Mouse (Mus musculus): ENCODE results near the gene Fgfr3.

Gene Fgfr3

DNA sequence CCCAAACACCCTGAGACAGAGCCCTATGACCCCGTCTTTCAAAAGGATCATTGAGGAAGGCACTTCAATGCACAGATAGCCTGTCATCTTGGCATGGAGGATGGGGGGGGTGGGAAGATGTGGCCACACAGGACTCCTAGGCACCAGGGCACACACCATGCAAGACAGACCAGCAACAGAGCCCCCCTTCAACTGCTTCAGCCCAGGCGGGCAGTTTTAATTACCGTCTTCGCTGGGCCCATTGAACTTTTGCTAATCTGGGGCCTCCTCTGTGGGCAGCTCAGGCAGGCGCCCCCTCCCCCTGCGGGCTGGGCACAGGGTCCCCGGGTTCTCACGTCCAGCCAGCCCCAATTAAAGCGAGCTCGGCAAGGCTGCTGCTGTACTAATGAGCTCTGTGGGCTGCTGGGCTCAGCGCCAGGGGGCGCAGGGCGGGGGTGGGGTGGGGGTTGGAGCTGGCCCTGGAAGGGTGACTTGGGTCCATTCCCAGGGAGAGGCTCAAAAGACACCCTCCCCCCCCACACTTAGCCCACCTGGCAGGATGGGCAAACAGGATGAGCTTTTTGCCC lies 23.4 kb upstream of the Fgfr3 start:
- peak; percentile 44 for DNase-seq (ENCODE audit: low spot score)

DNA sequence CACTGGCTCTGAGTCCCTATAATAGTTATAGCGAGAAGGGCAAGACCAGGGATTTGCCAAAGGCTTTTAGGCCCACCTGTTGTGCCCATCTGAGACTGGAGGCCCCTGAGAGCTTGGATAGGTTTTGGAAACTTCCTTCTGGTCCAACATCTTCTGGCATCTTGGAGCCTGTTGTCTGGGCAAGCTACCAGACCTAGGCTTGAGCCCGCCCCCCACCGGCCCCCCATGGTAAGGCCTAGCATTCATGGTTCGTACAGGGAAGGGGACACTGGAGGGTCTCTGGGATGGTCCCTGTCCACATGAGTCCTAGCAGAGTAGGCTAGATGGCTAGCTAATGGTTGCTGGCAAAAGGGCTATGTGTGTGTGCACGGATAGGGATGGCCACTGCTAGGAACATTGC lies 22.8 kb upstream of the Fgfr3 start:
- no peak for DNase-seq (ENCODE audit: low spot score)

DNA sequence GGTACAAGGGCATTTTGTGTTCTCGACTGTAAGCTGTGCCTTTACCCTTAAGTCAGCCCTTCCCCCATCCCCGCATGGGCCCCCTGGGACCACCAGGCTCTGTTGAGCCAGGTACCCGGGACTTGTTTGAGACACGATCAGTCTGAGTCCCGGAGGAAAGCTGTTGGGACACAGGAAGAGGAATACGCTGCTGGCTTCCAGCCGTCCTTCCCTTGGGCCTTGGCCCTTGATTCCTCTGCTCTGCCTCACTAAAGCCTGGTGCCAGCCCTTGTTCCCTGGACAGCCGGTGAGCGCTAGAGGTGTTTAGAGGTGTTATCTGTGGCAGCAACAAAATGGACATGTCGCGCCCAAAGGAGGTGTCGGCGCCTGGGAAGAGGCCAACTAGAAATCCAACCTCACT lies 21.5 kb upstream of the Fgfr3 start:
- no peak for DNase-seq (ENCODE audit: low spot score)

DNA sequence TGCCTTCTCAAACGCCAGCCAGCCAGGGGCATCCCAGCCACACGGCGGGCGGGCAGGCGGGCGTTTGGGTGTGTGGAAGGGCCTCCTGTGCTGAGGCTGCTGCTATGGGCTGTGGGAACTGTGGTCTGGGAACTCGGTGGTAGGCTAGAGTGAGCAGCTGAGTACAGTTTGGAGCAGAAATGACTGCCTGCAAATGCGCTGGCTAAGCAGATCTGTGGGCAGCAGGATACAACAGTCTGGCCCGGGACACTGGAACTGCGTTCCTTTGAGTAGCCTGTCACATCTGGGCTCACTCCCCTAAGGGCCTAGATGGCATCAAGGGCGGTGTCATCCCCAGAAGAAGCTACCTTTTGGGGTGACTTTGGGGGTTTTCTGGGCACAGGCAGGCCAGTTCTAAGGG lies 19.6 kb upstream of the Fgfr3 start:
- DNase-seq (ENCODE audit: low spot score): no peak

DNA sequence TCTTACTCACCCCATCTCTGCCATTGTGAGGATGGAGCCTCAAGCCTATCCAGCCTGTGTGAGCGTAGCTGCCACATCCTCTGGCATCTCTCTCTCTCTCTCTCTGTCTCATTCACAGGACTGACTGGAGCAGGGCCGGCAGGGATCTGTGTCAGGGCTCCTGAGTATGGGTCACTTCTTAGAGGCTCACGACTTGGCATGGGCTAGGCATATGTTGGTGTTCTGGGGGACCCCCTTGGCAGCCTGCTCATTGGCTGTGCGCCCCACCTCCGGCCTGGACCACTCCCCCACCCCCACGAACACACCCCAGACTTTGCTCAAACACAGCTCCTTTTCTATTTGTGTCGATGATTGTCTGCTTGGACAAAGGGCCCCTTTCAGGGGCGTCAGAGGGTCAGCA lies 17.5 kb upstream of the Fgfr3 start:
- DNase-seq (ENCODE audit: low spot score): no peak

DNA sequence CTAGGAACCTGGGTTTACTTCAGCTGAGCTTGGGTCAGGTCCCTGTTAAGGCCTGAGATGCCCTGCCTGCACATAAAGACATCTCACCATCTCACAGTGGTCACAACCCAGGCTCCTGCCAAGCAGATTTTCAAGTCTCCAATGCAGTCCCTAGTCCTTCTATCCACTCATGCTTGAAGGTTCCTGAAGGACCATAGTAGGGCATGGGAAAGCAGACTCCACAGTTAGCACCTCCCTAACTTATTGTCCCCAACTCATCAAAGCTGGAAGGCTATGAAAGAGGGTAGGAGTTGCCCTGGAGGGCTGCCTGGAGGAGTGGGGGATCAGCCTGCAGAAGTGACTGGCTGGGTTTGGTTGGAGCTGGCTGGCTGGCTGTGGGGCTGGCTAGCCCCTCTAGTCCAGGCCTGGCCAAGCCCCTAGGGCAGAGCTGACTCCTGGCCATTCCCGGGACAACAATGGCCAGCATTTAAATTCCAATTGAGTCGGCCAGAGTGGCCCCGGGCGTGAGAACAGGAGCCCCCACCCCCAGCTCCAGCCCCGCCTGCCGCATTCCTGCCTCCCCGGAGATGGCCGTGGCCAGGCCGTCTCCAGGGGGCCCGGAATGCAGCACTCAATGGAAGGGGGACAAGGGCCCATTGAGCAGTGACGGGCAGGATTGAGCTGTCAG lies 16.4 kb upstream of the Fgfr3 start:
- DNase-seq (ENCODE audit: low spot score): no peak

DNA sequence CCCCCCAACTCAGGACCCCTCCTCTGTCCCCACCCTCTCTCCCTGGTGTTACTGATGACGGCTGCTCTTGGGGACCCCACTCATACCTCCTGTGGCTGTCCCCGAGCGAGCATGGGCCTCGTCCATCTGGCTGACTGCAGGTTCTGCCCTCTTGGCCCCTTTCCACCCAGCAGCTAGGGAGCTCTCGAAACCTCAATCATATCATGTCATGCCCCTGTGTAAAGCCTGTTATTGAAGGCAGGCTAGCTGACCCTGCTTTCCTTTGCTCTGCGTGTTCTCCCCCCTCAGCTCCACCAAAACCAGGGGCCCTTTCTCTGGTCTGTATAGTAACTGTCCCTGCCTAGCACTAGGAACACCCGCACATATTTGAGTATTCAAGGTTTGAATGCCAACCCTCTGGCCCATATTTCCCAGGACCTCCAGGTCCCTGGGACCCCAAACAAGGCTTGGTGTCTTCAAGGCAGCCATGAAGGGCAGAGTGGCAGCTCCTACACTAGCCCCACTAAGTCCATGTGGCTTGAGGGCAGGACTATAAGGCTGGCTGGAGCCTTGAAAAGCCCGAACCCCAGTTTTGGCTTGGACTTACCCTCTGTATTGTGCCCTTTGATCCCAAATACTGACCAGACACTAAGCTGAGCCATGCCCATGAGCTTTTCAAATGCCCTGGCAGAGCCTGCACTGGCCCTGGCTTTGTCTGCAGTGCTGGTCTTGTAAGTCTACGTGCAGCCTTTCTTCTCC lies 15.7 kb upstream of the Fgfr3 start:
- no peak for DNase-seq (ENCODE audit: low spot score)

DNA sequence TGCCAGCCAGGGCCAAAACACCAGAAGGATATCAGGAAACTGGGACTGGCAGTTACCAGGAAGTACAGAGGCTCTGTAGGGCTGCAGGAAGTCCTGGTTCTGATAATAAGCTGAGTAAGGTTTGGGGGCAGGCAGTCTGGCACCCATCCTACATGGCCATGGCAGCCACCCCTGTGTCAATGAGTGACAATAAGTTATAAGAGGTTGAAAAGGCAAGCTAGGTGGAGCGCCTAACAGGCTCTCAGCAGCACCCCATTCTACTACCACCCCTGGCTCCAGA lies 15.2 kb upstream of the Fgfr3 start:
- no peak for DNase-seq (ENCODE audit: low spot score)

DNA sequence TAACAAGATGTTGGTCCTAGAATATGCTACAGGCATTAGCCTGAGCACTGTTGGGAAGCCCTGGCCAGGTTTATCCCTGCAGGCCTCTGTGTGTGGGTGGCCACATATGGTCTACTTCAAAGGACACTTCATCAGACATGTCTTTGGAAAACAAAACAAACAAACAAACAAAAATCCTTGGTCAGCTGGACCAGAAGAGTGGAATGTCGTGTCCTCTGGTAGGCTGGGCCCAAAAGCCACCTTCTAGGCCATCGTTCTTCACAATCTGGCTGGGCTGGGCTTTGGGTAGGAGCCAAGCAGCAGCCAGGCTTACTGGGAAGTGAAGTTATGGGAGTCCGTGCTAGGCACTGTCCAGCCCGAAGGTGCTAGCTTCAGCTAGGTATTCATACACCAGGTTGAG lies 14.3 kb upstream of the Fgfr3 start:
- no peak for DNase-seq (ENCODE audit: low spot score)

DNA sequence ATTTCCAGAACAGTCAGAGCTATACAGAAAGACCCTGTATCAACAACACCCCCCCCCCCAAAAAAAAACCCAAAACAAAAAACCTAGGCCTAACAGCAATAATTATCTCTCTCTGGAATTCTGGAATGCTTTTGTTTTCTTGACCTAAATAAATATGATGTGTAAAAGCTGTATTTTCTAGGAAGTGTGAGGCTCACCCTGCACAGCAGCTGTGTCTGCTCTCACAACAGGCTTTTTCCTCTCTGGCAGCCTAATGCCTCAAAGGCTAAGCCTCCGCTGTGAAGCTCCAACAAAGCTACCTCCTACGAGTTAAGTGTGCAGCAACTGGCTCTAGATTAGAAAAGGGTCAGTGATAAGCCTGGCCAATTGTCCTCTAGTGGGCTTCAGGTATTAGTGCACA lies 12.4 kb upstream of the Fgfr3 start:
- DNase-seq (ENCODE audit: low spot score): no peak

DNA sequence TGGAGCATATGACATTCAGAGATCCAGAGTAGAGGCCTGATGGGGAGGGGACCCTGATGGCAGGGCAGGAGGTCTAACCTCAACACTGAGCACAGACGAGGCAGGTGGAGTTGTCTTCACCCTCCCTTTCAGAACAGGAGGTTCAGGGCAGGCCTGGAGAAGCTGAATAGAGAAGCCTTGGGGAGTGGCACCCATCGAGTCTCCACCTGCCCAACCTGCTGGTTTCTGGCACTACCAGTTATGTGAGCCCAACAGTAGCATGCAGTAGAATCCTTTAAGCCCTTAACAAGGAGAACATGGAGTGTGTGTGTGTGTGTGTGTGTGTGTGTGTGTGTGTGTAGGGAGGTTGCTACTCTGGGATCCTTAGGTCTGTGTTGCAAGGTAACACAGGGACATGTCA lies 8.9 kb upstream of the Fgfr3 start:
- DNase-seq (ENCODE audit: low spot score): no peak

DNA sequence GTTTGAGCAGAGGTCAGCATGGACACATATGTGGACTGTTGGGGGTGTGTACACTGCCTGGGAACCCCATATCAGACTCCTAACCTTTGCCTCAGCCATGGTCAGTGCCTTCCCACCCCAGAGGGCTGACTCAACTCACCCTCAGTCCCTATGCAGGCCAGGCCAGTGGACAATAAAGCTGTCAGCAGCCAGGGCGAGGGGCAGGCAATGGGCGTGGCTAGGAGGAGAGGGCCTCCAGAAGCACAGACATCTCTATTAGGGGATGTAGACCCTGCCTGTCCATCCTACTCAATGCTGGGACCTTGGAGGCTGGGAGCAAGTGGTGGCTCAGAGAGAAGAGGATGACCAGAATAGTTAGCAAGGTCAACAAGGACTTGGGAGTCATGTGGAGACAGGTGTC lies 6.3 kb upstream of the Fgfr3 start:
- DNase-seq (ENCODE audit: low spot score): no peak

DNA sequence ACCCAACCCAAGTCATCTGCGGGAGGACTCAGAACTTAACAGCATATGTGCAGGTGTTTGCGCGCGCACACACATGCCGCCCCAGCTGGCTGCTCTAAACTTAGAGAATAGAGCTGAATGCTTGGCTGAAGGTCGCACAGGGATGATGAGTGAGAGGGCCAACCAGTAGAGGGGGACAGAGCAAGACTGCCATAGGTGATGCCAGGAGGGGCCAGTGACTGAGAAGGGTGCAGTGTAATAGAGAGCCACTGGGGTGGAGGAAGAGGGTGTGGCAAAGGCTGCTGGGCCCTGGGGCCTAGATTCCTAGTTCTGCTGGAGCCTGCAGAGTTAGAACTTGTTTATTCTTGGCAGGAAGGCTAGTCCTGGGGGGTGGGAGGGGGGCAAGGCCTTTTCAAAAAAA lies 5.0 kb upstream of the Fgfr3 start:
- DNase-seq (ENCODE audit: low spot score): no peak

DNA sequence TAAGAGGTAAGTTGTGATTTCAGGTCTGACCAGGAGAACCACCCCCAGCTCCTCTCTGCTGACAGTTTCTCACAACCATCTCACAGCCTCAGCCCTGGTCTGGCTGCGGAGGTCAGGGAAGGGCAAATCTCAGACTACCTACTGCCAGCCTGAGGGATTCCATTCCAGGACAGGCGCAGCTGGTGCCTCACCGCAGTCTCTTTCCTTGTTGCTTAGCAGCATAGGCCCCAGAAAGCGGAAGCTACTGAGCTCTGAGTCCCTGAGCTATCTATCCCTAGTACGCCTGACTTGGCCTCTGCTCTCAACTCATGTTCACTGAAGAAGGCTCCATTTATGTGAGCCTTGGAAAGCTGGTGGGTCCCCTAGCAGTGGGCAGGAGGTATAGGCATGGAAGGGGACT lies 3.0 kb upstream of the Fgfr3 start:
- no peak for DNase-seq (ENCODE audit: low spot score)

DNA sequence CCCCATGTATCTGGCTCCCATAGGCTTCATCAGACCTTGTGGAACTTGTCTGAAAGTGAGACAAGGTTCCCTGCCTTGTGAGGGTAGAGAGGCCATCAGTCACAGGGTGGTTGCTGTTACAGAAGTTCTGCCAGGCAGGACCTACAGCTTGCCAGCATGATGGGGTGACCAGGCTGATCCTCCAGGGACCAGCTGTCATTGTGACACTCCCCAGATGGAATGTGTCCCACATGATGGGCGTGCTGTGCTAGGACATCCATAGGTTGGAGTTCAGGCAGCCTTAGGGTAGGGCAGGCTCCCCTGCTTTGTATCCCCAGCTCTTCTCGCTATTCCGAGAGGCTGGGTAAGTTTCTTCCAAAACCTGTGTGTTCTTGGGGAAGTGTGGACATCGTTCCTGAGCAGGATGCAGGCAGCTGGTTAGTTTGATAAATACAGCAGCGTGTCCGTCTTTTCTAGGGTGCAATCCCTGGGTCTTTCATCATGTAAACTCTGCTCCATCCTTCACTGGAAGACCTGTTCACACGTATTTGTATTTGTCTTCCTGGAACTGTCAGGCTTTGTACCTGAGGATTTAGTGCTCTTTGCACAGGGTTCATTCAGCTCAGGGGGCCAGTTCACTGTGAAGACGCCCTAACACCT lies 503 bp upstream of the Fgfr3 start:
- peak; percentile 82 for DNase-seq (ENCODE audit: low spot score)

DNA sequence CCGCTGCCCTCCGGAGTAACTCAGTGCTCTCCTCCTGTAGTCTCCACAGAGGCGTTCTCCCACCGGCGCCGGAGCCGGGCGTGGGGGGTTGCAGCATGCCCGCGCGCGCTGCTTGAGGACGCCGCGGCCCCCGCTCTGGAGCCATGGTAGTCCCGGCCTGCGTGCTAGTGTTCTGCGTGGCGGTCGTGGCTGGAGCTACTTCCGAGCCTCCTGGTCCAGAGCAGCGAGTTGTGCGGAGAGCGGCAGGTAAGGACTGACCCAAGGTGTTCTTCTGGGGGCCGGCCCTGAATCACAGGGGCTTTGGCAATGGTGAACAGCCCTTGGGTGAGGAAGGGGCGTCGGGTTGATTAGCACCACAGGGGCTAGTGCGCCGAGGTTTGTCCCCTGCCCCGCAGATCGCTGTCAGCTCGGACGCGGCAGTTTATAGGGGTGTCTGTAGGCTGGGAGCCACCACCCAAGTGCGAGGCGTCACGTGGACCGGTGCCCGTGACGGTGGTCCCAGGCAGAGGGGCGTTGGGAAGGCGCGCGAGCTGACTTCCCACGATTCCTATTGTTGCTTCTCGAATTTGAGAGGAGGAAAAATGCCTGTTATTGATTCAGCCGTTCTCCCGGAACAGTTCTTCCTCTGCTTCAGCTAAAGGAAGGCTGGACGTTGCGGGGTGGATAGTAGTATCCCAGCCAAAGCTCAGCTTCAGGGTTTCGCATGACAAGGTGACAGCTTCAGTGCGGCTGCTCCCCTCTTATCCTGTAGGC lies 968 bp downstream of the Fgfr3 start:
- DNase-seq (ENCODE audit: low spot score): no peak

DNA sequence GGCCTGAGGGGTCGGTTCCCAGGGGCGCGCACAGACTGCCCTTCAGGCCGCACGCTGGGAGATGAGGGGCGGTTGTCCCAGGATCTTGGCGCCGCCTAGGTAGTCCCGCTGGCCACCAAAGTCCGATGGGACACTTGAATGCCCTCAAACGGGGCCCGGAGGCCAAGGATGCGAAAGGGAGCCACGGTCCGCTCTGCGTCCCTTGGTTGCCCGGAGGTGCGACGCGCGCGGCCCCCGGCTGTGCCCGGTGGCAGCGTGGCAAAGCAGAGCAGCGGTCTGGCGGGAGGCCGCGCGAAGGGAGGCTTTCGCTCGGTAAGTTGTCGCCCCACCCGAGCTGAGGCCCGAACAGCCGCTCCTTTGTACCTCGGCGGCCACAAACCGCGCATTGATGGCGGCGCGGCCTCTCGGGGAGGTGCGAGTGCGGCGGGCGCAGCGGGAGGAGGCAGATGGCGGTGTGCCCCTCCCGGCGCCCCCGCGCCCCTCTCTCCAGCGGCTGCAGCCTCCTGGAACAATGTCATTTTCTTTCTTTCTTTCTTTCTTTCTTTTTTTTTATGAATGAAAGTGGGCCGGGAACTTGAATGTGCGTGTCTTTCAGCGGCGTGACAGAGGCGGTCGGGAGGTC lies 1.7 kb downstream of the Fgfr3 start:
- DNase-seq (ENCODE audit: low spot score): no peak

DNA sequence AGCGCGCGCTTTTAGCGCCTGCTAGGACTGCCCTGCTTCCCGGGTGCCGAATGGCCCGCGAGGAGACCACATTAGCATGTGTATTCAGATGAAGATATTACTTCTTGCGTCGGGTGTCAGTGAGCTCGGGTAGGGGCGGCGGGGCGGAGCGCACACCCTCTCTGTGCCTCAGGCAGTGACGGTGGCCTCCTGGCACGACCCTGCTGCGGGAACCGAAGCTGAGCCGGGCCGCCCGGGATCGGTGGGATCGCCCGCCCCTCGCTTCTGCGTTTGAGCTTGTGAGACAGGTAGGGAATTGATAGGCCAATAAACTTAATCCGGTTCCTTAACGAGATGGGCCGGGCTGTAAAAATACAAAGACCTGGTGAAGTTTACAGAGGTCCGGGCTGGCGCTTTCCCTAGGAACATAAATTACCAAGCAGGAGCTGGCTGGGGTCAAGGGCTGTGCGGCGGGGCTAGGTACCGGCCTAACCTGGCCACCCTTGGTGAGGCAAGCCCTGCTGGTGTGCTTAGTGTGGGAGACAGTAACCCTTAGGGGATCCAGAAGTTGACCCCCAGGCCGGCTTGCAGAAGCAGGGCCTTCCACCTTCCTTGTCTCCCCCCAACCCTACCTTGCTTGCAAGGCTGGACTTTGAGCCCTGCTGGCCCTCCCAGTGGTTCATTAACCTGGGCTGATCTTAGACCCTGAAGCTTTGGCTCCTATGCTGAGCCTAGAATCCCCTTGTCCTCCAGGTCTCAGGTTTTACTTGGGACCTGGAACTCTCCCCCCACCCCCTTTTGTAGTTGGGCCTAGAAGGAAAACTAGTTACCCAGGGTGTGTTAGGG lies 2.4 kb downstream of the Fgfr3 start:
- DNase-seq (ENCODE audit: low spot score): no peak

DNA sequence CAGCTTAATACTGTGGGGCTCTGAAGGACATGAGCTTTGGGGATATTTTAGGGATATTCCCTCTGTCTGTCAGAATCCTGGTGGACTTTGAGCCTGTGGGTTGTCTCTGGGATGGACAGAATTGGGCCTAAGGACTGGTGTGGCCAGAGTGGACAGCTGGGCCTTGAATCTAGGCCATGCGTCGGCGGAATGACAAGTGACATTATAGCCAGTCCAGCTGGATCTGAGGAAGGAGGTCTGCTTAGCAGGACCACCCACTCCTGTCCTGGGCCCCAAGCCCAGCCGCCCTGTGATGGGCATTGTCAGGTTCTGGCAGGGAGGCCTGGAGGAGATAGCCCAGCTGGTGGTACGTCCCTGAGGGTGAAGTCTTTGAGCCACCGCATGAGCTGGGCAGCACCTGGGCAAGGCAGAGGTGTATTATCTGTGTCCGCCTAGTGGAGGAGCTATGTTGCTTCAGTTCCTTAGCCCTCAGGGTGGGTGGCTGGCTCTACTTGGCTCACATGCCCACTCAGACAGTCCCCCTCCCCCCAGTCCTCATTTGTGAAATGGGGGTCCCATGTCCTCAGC lies 4.7 kb downstream of the Fgfr3 start:
- no peak for DNase-seq (ENCODE audit: low spot score)

DNA sequence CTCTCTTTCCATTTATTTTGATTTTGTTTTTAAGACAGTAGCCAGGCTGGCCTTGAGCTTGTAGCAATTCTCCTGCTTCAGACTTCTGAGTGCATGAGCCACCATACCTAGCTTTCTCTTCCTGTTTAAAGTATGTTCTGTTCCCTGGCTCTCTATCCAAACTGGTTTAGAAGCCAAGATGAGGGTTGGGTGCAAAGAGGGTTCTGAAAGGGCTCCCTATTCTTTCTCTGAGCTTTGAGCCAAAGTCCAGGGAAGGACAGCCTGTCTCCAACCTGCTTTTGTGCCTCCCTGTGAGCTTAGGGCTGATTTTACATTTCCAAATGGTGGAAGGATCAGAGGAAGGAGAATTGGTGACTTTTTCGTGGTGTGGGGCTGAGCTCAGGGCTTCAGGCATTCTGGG lies 5.4 kb downstream of the Fgfr3 start:
- DNase-seq (ENCODE audit: low spot score): no peak

DNA sequence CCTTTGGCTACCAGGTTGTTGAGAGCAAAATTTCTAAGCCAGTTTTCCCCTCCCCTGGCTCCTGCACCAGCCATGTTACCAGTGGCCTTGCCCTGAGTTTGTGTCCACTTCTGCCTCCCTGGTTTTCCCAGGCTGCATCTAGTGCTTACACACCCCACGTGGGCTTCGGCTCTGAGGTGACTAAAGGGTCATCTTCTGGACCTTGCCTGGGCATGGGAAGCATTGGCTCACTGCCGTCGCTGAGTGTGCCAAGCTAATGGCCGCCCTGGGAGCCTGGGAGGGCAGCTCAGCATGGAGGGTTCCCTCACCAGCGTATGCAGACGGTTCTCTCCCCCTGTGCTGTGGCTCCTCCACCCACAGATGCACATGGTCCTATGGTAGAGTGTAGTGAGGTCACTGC lies 7.4 kb downstream of the Fgfr3 start:
- no peak for DNase-seq (ENCODE audit: low spot score)

All from MN1 (cell line).